Mouse (Mus musculus) thymus, postnatal 10 days (tissue): ENCODE measurements at regions not wholly inside any gene's neighbourhood (a gene's known extent, or its start where the extent isn't known, plus 50 kb on each side); places are given as distances from the start of the nearest gene placed in this dataset.

Experiments
- DNase-seq, 2 experiments: peaks; one replicate each; pipeline ENCODE4 v3.0.0; 2021; ENCODE audit warnings: low spot score in 2 of 2

DNA sequence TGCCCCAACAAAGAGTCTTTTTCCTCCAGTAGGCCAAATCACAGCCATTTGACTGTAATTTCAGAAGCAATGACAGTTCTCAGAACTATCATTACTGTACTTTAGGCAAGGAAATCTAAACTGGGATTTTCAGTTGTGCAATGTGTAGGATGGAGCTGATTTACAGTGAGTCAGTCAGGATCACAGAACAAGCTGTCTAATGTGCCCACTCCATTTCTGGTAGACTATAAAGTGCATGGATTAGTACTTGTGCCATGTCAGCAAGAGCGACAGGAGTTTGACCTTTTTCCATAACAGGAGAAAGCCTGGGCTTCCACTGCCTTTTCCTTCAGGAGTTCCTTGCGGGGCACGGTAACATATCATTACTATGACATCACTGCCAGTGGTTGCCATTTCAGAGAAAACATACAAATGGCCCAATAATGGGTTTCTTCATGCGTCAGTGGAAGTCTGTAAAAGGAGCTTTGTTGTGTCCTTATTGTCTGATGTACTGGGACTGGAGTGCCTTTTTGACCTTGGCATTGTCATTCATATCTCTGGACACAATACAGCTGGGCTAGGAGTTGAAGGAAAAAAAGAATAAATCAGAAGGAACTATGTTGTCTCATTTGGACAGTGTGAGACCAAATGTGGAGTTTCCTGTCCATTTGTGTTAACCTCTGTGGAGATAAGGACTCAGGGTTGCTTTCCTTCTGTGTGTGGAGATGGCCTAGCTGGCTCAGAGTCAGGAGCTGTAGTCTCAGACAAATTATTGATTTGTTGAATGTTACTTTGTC is 271.5 kb upstream of the BC052040 start:
- DNase-seq, result no peak

DNA sequence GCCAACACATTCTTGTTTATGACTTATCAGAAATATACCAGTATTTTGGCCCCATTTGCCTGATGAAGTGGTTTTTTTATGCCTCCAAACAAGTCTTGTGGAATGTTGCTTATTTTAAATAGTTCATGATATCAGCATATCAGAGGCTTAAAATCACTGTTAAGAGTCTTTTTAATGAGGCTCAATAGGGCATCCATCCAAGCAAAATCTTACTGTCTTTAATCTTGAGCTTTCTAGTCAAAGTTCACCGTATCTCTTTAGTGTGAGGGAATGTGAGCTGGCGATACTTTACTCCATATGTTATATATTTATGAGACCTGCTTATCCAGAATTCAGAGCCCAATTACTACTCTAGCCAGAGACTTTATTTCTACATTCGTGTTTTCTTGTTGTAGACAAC is 263.0 kb upstream of the BC052040 start:
- no peak for DNase-seq

DNA sequence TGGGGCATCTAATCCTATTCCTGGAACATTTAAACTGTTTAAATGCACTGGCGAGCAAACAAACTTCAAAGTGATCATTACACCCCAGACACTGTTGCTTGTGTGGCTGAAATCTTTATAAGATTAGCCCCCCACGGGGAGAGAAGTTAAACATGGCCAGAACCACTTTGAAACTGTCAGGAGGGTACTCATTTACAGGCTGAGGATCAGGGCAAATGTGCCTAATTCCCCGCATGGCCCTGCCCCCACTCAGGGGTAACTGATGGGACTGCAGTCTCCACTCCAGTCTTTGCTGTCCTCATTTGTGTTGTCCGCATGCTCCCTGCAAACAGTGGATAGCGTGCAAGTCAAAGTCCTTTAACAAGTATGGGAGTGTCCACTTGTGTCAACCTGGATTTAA is 258.9 kb upstream of the BC052040 start:
- no peak for DNase-seq

DNA sequence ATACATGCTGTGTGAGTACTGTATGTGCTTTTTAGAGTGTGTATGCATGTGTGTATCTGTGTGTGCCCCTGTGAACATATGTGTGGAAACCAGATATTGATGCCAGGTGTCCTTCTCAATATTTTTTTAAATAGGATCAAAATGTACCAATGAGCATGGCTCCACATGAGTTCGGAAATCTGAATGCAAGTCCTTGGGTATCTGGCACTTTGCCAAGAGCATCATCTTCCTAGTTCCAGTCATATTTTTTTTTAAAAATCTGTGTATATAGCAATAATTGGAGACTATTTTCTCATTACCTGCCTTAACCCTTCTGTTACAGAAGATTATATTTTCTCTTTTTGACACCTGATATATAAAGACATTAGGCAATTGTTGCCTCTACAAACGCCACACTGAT is 255.0 kb upstream of the BC052040 start:
- DNase-seq, result no peak

DNA sequence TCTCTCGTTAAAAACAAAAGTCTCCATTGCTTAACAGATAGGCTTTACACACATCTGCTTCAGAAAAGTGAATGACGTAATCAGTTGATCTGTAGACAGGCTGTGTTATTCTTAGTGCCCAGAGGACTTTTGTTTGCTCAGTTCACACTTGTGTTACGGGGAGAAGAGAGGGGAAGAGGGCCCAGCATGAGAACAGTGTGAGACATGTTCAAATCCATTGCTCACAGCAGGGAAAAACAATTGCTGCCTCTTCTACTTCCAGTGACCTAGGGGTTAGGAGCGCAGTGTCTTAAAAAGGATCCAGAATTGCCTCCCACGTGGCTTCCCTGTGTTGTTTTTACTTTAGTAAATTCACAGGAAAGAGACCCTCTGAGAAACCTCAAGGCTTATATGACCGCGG is 243.3 kb upstream of the BC052040 start:
- DNase-seq, result no peak

DNA sequence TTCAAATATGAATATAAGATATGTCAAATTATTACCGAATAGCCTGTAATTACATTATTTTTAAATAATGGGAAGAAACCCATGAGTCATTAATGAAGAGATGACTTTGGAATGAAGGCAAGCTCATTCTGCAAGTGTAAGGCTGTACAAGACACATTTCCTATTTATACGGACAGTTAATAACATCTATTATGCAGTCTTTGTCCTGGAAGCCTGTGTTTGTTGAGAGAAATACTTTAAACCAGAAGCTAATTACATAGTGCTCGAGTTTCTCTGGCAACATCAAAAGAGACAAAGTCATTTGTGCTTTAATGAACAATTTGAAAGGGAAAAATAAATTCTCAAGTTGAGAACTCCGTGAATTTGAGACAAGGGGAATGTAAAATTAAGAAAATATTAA is 242.5 kb upstream of the BC052040 start:
- no peak for DNase-seq

DNA sequence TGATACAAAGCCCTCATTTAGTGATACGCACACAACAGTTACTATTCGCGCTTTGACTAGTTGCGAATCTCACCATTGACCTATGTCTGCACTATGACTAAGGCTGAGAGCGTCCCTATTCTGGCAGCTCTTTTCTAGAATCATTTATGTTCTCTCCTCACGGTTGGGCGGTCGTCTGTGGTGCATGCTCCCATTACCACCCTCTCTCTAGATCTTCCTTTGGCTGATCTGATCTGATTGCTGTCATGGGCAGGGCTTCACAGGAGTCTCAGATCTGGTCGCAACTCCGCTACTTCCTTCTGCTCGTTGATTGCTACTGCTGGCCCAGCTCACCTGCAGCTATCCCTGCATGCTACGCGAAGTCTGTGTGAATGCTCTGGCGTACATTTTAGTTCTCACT is 239.2 kb upstream of the BC052040 start:
- no peak for DNase-seq

DNA sequence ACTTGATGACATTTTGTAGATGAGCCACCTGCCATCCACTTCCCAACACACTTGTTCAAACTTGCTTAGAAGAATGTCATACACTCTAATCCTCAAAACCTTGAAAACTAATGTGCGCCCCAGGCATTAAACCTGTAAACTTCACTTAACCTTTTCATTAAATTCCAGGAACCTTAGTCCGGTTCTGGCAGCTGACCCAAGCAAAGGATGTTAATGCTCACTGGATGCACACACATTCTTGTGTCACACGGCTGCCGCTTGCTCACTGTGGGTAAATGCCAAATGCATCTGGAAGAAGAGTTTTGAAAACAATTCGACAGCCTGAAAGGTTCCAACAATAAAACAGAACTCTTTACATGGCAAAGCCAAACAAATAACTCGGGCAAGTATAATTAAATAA is 235.0 kb upstream of the BC052040 start:
- DNase-seq, result no peak

DNA sequence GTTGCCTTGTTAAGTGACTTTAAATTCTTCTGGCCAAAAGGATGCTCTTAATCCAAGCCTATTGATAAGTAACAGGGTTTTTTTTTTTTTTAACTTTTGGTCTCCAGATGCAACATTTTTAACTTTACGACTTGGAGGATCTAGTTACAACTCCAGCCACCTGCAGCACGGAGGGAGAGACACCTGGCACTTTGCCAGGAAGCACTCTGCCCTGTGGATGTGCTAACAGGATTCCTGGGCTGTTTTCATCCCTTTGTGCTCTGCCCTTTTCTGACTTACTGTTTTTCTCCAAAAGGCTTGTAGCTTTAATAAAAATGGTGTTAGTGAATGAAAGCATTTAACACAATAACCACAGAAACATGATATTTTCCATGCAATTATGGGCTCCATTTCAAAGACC is 233.3 kb upstream of the BC052040 start:
- DNase-seq, result no peak

DNA sequence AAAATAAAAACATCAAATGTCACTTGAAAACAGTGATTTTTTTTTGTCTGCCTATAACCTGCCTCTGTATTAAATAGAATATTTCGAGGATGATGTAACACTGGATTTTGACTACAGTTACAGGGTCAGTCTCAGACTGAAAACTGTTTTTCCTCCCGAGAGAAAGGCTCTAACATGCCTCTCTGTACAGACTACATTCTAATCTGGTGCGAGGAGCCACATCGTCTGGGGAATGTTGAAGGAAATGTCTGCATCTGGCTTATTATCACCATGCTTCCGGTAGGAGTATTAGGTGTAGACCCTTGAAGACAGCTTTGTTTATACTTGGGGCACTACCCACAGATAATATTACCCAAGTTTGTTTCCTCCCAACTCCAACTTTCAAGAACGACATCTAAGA is 210.4 kb upstream of the BC052040 start:
- DNase-seq, result no peak

DNA sequence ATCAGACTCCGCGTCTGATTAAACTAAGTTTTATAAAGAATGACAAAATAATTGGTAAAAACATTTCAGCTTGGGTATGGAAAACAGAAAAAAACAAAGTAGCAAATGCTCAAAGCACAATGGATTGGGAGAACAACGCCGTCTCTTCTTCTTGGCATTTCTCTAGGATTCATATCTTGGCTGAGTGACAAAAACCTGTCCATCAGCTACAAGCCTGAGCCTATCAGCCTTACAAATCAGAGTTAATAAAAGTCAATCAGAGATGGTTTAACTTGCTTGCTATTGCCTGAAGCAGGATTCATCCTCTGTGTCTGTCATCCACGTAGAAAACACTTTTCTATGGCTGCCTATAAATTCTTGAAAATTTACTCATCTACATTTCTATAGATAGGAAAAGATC is 206.2 kb upstream of the BC052040 start:
- DNase-seq, result no peak

DNA sequence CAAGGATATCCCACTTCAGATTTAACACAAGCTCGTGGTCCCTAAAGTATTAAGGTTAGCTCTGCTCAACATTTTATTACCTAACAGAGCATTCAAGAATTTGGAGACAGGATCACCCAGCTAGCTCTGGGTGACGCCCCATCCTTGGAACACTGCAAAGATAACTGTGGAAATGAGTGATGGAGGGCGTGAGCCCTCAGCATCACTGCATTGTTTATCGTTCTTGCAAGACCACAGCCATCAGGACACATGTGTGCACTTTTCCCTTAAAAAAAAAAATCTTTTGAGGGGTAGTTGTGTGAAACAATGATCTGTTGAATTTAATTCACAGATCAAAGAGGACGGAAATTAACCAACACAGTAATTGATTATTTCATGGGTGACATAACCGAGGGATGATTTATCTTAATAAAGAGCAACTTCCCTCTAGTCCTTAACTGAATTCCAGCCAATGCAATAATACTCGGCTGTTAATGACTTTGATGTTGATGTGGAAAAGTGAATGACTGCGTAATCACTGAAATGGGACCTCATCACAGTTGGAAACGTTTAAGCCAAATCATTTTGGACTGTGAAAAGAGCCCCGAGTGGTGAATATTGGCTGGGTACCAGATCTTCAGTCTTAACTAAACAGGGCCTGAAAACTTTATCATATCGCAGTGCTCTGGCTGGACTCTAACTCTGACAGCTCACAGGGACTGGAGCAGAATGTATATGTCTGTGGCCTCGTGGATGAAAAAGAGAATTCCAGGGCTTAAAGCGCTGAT is 196.9 kb upstream of the BC052040 start:
- no peak for DNase-seq

DNA sequence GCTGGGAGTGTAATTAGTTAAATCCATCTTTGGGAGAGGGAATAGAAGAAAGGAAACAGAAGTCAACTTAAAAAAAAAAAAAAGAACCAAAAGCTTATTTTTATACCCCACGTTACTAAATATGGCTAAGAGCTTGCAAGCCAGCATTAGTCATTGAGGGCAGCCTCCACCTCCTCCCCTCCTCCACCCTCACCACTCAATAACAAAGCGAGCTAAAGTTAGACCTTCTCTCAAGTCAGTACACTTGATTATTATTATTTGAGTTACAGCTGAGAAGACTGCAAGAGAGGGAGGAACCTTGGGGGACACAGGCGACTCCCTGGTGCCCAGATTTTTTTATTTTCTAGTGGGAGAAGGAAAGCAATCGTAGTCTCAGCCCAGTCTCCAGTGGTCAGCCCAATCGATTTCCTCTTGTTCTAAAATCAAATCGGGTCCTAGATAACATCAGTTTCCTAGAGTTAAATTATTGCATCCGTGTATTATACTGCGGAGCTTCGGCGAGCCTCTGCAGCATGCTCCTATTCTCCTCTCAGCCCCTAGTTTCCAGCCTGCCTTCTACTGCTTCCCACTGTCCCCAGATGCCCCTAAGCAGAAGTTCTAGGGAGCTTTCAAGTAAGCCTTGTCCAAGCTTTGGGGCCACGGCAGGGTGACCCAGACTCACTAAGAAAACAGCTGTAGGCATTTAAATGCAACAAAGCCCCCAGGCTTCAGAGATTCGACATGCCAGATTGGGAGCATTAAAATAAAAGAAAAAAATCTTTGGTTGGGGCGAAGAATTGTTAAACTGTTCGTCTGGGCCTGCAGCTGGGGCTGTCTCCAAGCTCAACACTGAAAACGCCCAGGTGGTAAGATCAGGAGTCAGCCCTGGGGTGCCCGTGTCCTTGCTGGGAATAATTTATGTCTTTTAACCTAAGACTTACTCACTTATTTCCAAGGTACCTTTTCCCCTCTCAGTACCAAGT is 196.0 kb upstream of the BC052040 start:
- no peak for DNase-seq

DNA sequence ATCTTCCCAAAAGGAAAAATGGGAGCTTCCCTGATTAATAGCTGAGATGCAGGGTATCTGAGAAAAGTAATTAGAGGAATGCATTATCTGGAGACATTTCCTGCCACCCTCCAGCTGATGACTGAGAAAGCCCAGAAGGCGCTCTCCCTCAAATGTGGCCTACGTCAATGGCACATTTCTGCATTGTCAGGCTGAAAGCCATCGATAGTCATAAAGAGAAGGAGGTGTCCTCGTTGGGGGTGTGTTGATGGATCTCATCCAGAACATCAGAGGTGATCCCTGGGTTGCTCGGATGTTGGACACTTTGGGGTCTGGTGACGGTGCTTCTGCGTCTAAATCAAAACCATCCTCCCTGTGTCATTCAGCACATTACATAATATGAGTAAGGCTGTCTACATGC is 189.9 kb upstream of the BC052040 start:
- DNase-seq, result no peak

DNA sequence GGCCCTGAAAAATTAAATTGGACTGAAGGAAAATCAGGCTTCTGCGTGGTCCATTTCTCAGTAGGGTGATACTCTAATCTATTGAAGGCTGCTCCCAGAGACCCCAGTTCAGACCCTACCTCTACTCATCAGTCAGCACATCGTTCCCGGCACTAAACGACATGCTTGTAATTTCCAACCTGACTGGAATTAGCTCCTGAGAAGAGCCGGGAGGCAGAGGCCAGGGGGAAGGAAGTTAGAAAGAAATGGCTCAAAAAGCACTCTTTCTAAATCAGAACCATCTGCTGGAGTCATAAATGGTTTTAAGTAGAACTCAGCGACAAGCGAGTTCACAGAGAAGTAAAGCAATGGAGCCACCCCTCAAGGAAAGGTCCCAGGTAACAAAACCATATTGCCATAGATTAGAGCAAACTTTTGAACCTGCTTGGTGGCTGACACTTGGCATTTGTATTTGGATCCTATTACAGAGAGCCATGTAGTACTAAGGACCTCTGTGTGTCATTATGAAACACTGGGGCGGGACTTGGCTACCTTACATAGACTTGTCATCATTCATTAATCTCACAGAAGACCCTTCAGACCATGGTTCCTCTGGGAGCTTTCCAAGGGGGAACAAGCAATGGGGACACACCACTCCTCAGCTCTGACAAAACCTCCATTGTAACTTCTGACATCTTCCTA is 189.3 kb upstream of the BC052040 start:
- no peak for DNase-seq

DNA sequence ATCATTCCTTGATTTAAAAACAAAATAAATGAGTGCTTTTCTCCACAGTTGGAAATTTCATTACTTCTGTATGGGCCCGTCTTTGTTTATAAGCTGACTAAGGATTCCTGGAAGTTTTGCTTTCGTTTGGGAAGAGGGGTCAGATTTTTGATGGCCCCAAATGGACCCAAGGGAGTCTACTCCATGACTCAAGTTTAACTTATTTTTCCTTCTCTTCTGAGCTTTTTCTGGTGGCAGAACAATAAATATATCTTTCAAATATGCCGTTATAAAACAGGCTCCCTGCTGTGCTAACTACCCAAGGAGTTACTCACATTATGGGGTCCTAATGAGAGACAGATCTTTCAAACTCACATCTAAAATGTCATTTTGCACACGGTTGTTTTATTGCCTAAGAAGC is 187.4 kb upstream of the BC052040 start:
- DNase-seq, result no peak

DNA sequence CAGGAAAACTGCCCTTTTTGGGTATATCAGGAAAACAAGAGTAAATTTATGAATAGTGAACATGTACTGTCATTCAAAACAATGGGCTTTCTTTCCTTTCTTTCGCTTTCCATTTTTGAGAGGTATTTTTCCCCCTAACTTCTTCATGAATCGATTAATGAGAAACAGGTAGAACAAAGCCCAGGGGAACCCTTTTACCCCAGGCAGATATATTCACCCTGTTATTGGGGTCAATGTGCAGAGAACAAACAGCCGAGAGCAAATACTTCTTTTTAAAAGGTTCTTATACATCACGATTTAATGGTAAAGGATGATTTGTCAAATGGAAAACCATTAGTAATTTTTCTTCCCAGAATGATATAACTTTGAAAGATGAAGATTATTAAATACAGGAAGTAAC is 183.0 kb upstream of the BC052040 start:
- DNase-seq, result no peak

DNA sequence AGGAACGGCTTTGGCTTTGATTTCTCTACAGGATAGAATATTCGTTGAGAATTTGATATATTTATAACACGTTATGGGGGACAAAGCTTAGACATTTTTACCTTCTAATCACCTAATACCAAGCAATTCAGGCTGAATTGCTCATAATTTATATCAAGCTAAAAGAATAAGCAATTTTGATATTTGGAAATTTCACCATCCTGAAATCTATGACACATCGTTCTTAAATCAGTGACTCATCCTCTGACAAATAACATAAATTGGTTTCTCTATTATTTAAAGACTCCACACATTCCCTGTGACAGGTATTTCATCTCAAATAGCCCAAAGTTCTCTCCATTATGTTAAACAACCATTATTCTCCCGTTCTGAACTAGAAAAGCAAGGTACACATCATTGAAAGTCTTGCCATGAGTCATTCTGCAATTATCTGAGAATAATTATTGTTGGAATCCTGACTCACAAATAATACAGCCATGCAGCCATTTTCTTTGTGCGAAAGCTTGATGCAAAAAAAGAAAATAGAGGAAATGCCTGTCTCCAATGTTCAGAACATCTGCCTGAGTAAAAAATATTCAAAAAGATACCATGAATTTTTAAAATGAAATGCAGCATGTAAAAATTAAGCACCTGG is 182.3 kb upstream of the BC052040 start:
- DNase-seq, result no peak

DNA sequence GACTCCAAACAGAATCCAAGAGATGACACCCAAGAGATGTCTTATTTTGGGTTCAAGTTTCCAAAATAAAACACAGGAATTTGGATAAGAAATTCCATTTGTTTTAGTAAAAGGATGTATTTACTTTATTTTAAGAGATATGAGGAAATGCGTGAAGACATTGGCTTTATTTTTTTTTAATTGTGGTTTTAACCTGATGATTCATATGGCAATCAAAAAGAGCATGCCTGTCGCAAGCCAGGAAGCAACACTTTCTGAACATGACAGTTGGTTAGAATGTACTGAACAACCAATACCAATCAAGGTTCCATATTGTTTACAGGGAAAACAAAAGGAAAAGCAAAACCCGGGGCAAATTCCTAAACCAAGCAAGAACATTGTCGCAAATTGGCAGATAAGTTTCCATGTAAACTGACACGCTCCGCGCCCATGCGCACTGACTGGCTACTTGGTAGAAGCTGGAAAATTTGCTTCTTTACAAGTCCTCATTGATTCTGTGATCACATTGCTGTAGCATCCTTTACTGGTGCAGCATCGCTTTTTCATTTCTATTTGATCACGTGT is 181.4 kb upstream of the BC052040 start:
- no peak for DNase-seq

DNA sequence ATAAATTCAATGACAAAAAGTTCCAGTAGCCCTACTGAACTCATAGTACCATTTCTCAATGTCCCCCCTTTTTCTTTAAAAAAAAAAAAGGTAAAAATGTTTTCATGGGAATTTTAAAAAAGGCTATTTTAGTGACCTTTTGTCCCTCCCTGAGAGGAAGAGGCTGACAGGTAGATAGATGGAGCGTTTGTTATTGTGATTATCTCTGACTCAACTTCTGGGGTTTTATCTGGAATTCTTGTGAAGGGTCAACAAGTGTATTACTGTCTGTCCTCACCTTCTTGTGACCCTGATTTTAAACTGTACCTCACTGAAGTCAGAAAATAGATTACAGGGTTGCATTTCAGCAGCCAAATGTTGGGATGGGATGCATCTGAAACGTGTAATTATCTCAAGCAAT is 179.3 kb upstream of the BC052040 start:
- no peak for DNase-seq

DNA sequence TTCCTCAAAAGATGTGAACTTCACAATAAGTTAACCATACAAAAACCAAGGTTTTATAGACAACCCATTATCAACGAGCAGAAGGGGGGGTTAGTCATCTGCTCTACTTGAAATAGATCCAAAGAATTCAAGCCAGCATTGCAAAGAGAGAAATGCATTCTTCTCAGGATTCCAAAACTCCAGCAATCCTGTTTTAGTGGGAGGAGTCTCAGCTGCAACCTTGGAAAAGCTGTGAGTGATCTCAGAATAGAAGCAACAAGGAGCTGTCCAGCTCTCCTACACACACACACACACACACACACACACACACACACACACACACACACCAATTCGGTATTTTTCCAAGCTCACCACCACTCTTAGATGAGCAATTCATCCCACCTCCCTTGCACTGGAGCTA is 149.0 kb upstream of the BC052040 start:
- no peak for DNase-seq
